ENCODE assay signal across 10 mouse cellular contexts in genomic region chr16:5222140-5222539, GRCm38 (mm10). TPM values are rescaled to one million over a fixed set of nuclear protein-coding genes. Genes with fewer than 3 reads are reported as not detected.
DNase-seq lines count a peak whose midpoint lies in the region; ATAC-seq lines count a peak whose summit lies in the region.
"Had no signal": no experiment of that assay in that cellular context is flagged by ENCODE, and none has a peak within 500 bp of the region (broad histone marks: within the 10 kb centered on the region; RNA-seq: fewer than 3 reads in every experiment).

Gene AU021092, minus strand, starts transcription at chr16:5222299.

- peak within 1 kb of the TSS; percentile 49; the same call in 1 of the 2 replicates for H3K27ac ChIP-seq in hindbrain, embryonic 16.5 days (ENCODE audit: low read depth, low read length)
- no peak within 1 kb of the TSS for H3K27ac ChIP-seq in hindbrain, embryonic 11.5 days (ENCODE audit: low read depth, low read length)
- H3K27ac ChIP-seq in heart, embryonic 16.5 days (ENCODE audit: low read length): peak within 1 kb of the TSS; percentile 39; the same call in 1 of the 2 replicates
- peak within 1 kb of the TSS; percentile 74 for H3K27ac ChIP-seq in lung, embryonic 15.5 days
- H3K27ac ChIP-seq: forebrain, embryonic 13.5 days had no signal

- H3K27me3 ChIP-seq in hindbrain, embryonic 16.5 days (replicated peaks; ENCODE audit: control insufficient read depth, insufficient read depth, low read length): no peaks in the 10 kb centered on the region; the same call in 1 of the 2 replicates
- no peaks in the 10 kb centered on the region for H3K27me3 ChIP-seq in hindbrain, embryonic 11.5 days (ENCODE audit: control insufficient read depth, insufficient read depth, low read length)
- no peaks in the 10 kb centered on the region for H3K27me3 ChIP-seq in heart, embryonic 16.5 days (ENCODE audit: control insufficient read depth, insufficient read depth, low read length)
- no peaks in the 10 kb centered on the region for H3K27me3 ChIP-seq in lung, embryonic 15.5 days

- H3K4me1 ChIP-seq in hindbrain, embryonic 16.5 days (ENCODE audit: control insufficient read depth, insufficient read depth, low read depth, low read length): no peaks in the 10 kb centered on the region
- no peaks in the 10 kb centered on the region for H3K4me1 ChIP-seq in hindbrain, embryonic 11.5 days (replicated peaks; ENCODE audit: control insufficient read depth, insufficient read depth, low read length)
- H3K4me1 ChIP-seq in heart, embryonic 16.5 days (ENCODE audit: control insufficient read depth, insufficient read depth, low read length): no peaks in the 10 kb centered on the region
- H3K4me1 ChIP-seq in lung, embryonic 15.5 days: 0 out of 2 replicates have a peak, but pooled peaks cover 8% of the 10 kb centered on the region
- H3K4me1 ChIP-seq: forebrain, embryonic 13.5 days had no signal

- H3K9me3 ChIP-seq in hindbrain, embryonic 16.5 days (ENCODE audit: control insufficient read depth, low read length): no peaks in the 10 kb centered on the region
- H3K9me3 ChIP-seq in hindbrain, embryonic 11.5 days (ENCODE audit: control insufficient read depth, low read length): no peaks in the 10 kb centered on the region
- H3K9me3 ChIP-seq in heart, embryonic 16.5 days (replicated peaks; ENCODE audit: control insufficient read depth, low read length): no peaks in the 10 kb centered on the region
- no peaks in the 10 kb centered on the region for H3K9me3 ChIP-seq in lung, embryonic 15.5 days
- H3K9me3 ChIP-seq: forebrain, embryonic 13.5 days had no signal

- peak within 1 kb of the TSS; percentile 6; the same call in 1 of the 2 replicates for H3K9ac ChIP-seq in hindbrain, embryonic 16.5 days (ENCODE audit: low read depth, low read length)
- H3K9ac ChIP-seq in hindbrain, embryonic 11.5 days (ENCODE audit: low read depth, low read length): no peak within 1 kb of the TSS
- no peak within 1 kb of the TSS for H3K9ac ChIP-seq in heart, embryonic 16.5 days (ENCODE audit: low read length)
- H3K9ac ChIP-seq in lung, embryonic 15.5 days: no peak within 1 kb of the TSS
- H3K9ac ChIP-seq: forebrain, embryonic 13.5 days had no signal

- H3K4me3 ChIP-seq in hindbrain, embryonic 16.5 days (ENCODE audit: low read length): no peak within 1 kb of the TSS
- H3K4me3 ChIP-seq in hindbrain, embryonic 11.5 days (ENCODE audit: low read depth, low read length): no peak within 1 kb of the TSS
- no peak within 1 kb of the TSS for H3K4me3 ChIP-seq in heart, embryonic 16.5 days (ENCODE audit: low read length)
- H3K4me3 ChIP-seq in lung, embryonic 15.5 days: peak within 1 kb of the TSS; percentile 19; the same call in 1 of the 2 replicates
- H3K4me3 ChIP-seq: forebrain, embryonic 13.5 days had no signal

- 82% methylated on average over 6 of the region's 6 CpGs for WGBS in hindbrain, embryonic 16.5 days
- 73% methylated on average over 6 of the region's 6 CpGs for WGBS in hindbrain, embryonic 11.5 days
- WGBS in heart, embryonic 16.5 days: 62% methylated on average over 6 of the region's 6 CpGs
- 55% methylated on average over 6 of the region's 6 CpGs for WGBS in lung, embryonic 15.5 days

- ATAC-seq in hindbrain, embryonic 16.5 days: no peak
- no peak for ATAC-seq in hindbrain, embryonic 11.5 days (ENCODE audit: low FRiP score)
- no peak for ATAC-seq in heart, embryonic 16.5 days (replicated peaks; ENCODE audit: extremely low read depth, insufficient read depth, low FRiP score)
- peak; percentile 49; the same call in 1 of the 2 replicates for ATAC-seq in lung, embryonic 15.5 days (ENCODE audit: borderline replicate concordance, extremely low read depth, low FRiP score, low TSS enrichment)
- ATAC-seq: forebrain, embryonic 13.5 days had no signal

- H3K36me3 ChIP-seq in hindbrain, embryonic 16.5 days (ENCODE audit: control insufficient read depth, insufficient read depth, low read length): no peaks in the 10 kb centered on the region
- H3K36me3 ChIP-seq in hindbrain, embryonic 11.5 days (ENCODE audit: control insufficient read depth, insufficient read depth, low read length): no peaks in the 10 kb centered on the region
- no peaks in the 10 kb centered on the region for H3K36me3 ChIP-seq in heart, embryonic 16.5 days (ENCODE audit: control insufficient read depth, insufficient read depth)
- H3K36me3 ChIP-seq in lung, embryonic 15.5 days: no peaks in the 10 kb centered on the region

- H3K4me2 ChIP-seq in hindbrain, embryonic 16.5 days (ENCODE audit: low read length): no peak within 1 kb of the TSS
- H3K4me2 ChIP-seq in hindbrain, embryonic 11.5 days (replicated peaks; ENCODE audit: low read depth, low read length): no peak within 1 kb of the TSS
- H3K4me2 ChIP-seq in heart, embryonic 16.5 days (ENCODE audit: low read depth, low read length): 0 out of 2 replicates have a peak within 1 kb of the TSS, but pooled peaks have one; percentile 0
- peak within 1 kb of the TSS; percentile 33 for H3K4me2 ChIP-seq in lung, embryonic 15.5 days
- H3K4me2 ChIP-seq: forebrain, embryonic 13.5 days had no signal

- DNase-seq in hindbrain, embryonic 11.5 days (ENCODE audit: low spot score): no peak
- DNase-seq in adrenal gland, adult 18-20 months (ENCODE audit: low spot score in 2 of 2): no peak
- no peak for DNase-seq in yolk sac, embryonic 10.5 days (ENCODE audit: low spot score)
- no peak for DNase-seq in thymus, postnatal 10 days (ENCODE audit: low spot score in 2 of 2)
- DNase-seq in right cerebral cortex, adult 2 months (ENCODE audit: low spot score in 2 of 2): no peak
- DNase-seq: layer of hippocampus, adult 9-11 months had no signal

RNA-seq across cellular contexts. Expression of gene AU021092, which starts in this region (rescaled TPM):
- polyA plus RNA-seq in hindbrain, embryonic 16.5 days (2015; fragmentation: Nextera tagmentation; extraction: Ambion mirVana): 15.7 and 16.6 TPM in 2 replicates
- 5.3 and 7.0 TPM in 2 replicates for polyA plus RNA-seq in hindbrain, embryonic 11.5 days (2014; fragmentation: Nextera tagmentation; extraction: Ambion mirVana)
- 10 to 100 TPM; 21.1 to 28.6 TPM for total RNA-seq in adrenal gland, adult 18-20 months (2021)
- 7.2 and 12.9 TPM in 2 replicates for polyA plus RNA-seq in heart, embryonic 16.5 days (2015; fragmentation: Nextera tagmentation; extraction: Ambion mirVana)
- 21.7 and 26.9 TPM in 2 replicates for polyA plus RNA-seq in lung, embryonic 15.5 days (2015; fragmentation: Nextera tagmentation; extraction: Ambion mirVana)

Comparison
In these comparisons a context has a peak if more than half of its experiments do, and no peak if none do; other contexts are left out.
1. H3K4me2 ChIP-seq: peak in heart, embryonic 16.5 days (single experiment) and lung, embryonic 15.5 days (single experiment); none in hindbrain, embryonic 16.5 days (single experiment) and hindbrain, embryonic 11.5 days (single experiment).